Mouse (Mus musculus) spleen, postnatal 4 days (tissue): ENCODE data around the gene Foxo1.

ENCODE experiments used
- DNase-seq, 2 experiments: peaks; one replicate each; pipeline ENCODE4 v3.0.0; 2022; ENCODE audit warnings: low spot score in 2 of 2

The Foxo1 gene

GRCm38 (mm10) chr3:52308586-52309321 is 40.6 kb downstream of the Foxo1 start:
- no peak for DNase-seq

GRCm38 (mm10) chr3:52320516-52321270 is 52.6 kb downstream of the Foxo1 start:
- no peak for DNase-seq

- DNase-seq: no peak
Measured at GRCm38 (mm10) chr3:52322401-52323385, 54.6 kb downstream of the Foxo1 start.

- no peak for DNase-seq
Measured at GRCm38 (mm10) chr3:52325006-52325405, 56.9 kb downstream of the Foxo1 start.

- no peak for DNase-seq
Measured at GRCm38 (mm10) chr3:52326687-52327086, 58.6 kb downstream of the Foxo1 start.

GRCm38 (mm10) chr3:52327146-52327545 is 59.0 kb downstream of the Foxo1 start:
- DNase-seq: no peak

GRCm38 (mm10) chr3:52331709-52332108 is 63.6 kb downstream of the Foxo1 start:
- DNase-seq: no peak

- no peak for DNase-seq
Measured at GRCm38 (mm10) chr3:52338761-52339160, 70.6 kb downstream of the Foxo1 start.

- DNase-seq: peak in 1 of 2 experiments; percentile 32
Measured at GRCm38 (mm10) chr3:52340336-52341034, 72.3 kb downstream of the Foxo1 start.

- DNase-seq: peak in 1 of 2 experiments; percentile 39
Measured at GRCm38 (mm10) chr3:52342226-52342625, 74.1 kb downstream of the Foxo1 start.

- peak in 1 of 2 experiments; percentile 55 for DNase-seq
Measured at GRCm38 (mm10) chr3:52342801-52343200, 74.7 kb downstream of the Foxo1 start.

- DNase-seq: peak in 1 of 2 experiments; percentile 56
Measured at GRCm38 (mm10) chr3:52343270-52344070, 75.3 kb downstream of the Foxo1 start.

GRCm38 (mm10) chr3:52345881-52346280 is 77.7 kb downstream of the Foxo1 start:
- DNase-seq: no peak

GRCm38 (mm10) chr3:52346986-52347710 is 79.0 kb downstream of the Foxo1 start:
- DNase-seq: no peak

- no peak for DNase-seq
Measured at GRCm38 (mm10) chr3:52347980-52348622, 80.0 kb downstream of the Foxo1 start.

GRCm38 (mm10) chr3:52350636-52351035 is 82.5 kb downstream of the Foxo1 start:
- DNase-seq: no peak

- DNase-seq: no peak
Measured at GRCm38 (mm10) chr3:52351901-52352300, 83.8 kb downstream of the Foxo1 start.

GRCm38 (mm10) chr3:52354203-52354602 is 86.1 kb downstream of the Foxo1 start:
- no peak for DNase-seq

- no peak for DNase-seq
Measured at GRCm38 (mm10) chr3:52357265-52357953, 89.3 kb downstream of the Foxo1 start.
